Mouse (Mus musculus) left cerebral cortex, adult 8-10 months (tissue): ENCODE results near the gene Hsd17b13. TPM values are rescaled to one million over a fixed set of nuclear protein-coding genes. Genes with fewer than 3 reads are reported as not detected.
"Not testable (repeated sequence)": the region's sequence is repeated elsewhere in the genome, so short reads cannot be mapped to it uniquely, and the experiment has no call there.

ENCODE experiments used
- DNase-seq, 2 experiments: peaks; one replicate each; pipeline ENCODE4 v3.0.0; 2022; ENCODE audit warnings: low spot score in 2 of 2
- total RNA-seq, 4 experiments: library from RNA; stranded (reverse); gene quantifications; 2 replicates each; pipeline ENCODE4 v1.2.4; 2022

Hsd17b13 gene
- total RNA-seq, 4 experiments from 2014 or later, result 0.46 TPM; not detected in 3

- DNase-seq, result no peak
Observed at GRCm38 (mm10) chr5:103980705-103981560, 3.7 kb upstream of the Hsd17b13 start.

DNA sequence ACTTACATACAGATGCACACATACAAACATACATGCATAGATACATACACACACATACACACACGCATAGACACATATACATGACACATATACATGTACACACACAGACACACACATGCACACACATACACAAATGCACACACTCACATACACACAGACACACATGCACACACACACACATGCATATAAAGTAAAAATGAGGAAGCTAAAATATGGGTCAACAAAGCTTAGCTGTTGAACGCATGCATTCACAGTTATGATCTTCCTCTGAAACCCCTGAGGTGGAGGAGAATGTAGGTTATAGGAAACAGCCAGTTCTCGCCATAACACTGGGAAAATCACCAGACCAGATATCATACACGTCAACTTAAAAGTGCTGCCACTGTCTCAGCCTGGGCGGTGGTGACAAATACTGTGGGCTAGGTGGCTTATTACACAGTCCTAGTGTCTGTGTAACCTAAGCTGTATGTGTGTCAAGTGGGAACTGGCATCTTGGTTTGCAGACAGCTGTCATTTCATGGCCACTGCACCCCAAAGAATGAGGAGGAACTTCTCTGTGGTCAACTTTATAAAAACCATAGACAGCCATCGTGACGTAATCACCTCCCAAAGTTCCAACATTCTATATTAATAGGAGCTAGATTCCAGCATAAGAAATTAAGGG is 829 bp upstream of the Hsd17b13 start:
- no peak for DNase-seq

- no peak for DNase-seq
Observed at GRCm38 (mm10) chr5:103975736-103976135, 1.5 kb downstream of the Hsd17b13 start.

GRCm38 (mm10) chr5:103972801-103973200 is 4.4 kb downstream of the Hsd17b13 start:
- DNase-seq, result no peak

- DNase-seq, result no peak
Observed at GRCm38 (mm10) chr5:103972379-103972778, 4.8 kb downstream of the Hsd17b13 start.

DNA sequence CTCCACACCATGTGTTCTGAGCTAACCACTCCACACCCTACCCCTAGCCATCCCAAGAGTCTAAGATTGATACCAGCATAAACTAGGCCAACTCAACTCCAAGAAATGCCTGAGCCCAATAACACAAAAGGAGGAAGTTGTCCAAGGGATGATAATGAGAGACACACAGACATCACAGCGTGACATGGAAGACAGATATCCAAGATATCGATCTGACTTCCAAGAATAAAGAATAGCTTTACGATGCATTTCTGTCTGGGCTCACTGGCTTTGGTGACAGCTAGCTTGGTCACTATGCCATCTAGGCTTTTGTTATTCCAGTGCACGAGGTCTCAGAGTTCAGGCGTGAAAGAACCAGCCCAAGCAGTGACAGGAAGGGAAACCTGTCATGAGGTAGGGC is 6.2 kb downstream of the Hsd17b13 start:
- DNase-seq, result no peak

DNA sequence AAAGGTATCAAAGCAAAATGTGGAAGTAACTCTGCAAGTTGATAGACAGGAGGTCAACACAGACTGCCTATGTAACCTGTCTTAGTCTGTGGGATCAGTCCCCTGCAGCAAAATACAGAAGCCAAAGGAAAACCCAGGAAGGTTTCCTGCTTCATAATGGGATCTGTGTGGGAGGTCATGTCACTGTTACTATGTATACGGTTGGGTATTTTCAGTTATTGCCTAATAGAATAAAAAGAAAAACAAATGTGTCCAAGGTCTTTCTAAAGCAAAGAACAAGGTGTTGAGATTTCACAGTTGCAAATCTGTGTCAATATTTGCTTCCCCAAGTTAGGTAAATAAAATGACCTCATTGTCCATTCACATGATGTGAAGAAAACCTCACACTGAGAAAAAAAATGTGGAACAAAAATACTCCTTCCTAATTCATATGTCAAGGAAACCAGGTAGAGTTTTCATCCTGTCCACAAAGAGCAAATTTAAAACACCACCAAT is 14.2 kb downstream of the Hsd17b13 start:
- no peak for DNase-seq

DNA sequence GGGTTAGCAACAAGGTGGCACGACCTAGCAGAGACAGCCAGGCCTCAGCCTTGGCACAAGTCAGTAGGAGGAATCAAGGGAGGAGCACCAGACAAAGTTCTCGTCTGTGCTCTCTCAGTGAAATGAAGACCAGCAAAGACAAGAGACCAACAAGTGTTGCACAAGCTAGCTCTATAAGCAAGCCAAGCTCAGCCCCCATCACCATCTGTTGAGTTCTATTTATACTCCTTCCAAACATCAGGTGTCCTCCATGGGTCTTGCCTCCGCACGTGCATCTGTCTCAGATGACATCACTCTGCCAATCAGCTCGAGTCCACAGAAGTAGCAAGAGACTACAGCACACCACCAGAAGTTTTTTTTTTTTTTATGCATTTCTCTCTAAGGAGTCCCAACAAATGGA is 22.6 kb downstream of the Hsd17b13 start:
- peak in 1 of 2 experiments; percentile 33 for DNase-seq

DNA sequence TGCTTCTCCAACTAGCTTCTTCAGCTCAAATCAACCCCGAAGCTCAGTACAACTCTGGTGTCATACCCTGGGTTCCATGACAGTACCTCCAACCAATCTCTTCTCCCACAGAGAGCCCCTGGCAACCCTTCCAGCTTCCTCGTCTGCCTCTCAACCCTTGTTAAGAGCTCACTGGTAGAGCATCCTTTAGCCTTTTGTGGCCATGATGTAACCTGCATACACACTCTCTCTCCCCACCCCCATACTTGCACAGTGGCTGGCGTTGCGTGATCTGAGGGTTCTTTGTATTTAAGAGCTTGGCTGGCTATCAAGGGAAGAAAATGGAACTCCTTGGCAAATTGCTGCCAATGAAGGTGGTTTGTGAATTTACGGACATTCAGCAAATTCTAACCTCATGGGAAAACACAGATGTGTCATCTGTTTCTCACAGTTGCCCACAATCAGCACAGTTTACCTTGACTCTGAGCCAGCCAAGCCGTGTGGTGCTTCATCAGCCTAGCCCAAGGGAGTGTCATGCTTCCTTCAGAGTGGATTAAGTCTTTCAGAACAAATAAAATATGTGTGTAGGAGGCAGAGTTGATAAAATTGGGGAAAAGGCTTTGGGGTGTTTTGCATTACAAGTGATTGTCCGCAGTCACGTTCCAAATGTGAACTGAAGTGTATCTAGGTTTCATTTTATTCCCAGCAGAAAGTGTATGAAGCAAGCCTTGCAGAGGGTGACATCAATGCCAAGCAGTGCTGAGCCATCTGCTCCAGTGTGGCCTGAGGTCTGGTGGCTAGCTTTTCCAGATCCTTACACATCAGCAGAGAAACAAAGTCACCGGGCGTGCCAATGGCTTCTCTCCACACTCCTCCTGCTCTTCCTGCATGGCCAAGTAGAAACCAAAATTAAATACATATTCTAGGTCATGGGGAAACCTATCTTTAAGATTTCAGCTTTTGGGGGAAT is 23.8 kb downstream of the Hsd17b13 start:
- DNase-seq, result peak in 1 of 2 experiments; percentile 21

GRCm38 (mm10) chr5:103950138-103950537 is 27.1 kb downstream of the Hsd17b13 start:
- not testable (repeated sequence) for DNase-seq

DNA sequence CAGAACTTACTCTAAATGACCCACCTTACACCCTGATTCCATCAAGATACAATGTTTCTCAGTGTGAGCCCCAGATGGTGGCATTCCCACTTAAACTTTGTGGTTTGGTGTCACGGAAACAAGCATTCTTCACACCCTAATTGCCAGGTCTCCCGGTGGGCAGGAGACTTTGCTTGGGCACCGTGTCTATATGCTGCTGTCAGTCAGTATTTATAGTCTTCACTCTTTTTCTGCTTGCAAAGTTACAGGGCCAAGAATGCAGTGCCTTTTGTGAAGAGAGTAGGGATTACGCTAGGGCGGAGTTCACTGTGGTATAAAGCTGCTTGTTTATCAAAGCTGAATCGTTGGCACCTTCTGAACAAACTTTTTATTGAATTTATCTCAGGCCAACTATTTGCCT is 34.0 kb downstream of the Hsd17b13 start:
- no peak for DNase-seq

DNA sequence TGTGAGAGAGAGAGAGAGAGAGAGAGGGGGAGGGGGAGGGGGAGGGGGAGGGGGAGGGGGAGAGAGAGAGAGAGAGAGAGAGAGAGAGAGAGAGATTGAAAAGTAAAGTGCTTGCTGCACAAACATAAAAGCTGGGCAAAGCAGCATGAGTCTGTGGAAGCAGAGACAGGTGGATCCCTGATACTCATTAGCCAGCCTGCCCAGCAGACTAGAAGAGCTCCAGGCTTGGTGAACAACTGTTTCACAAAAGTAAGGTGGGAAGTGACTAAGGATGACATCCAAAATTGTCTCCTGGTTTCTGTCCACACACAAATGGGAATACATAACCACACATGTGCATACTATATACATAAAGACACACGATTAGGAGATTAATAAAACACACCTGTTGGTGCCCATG is 37.4 kb downstream of the Hsd17b13 start:
- no peak for DNase-seq

DNA sequence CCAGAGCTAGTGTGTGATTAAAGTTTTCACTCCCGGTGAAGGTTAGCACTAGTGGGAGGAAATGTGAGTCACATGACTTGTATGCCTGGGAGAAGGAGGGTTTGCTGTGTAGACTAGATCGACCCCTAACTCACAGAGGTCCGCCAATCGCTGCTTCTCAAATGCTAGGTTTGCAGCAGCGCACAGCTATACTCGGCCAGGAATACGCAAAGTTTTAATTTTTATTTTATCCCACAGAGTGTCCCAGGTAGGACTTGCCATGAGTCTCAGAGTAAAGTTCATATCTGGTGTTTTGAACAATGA is 37.9 kb downstream of the Hsd17b13 start:
- no peak for DNase-seq

DNA sequence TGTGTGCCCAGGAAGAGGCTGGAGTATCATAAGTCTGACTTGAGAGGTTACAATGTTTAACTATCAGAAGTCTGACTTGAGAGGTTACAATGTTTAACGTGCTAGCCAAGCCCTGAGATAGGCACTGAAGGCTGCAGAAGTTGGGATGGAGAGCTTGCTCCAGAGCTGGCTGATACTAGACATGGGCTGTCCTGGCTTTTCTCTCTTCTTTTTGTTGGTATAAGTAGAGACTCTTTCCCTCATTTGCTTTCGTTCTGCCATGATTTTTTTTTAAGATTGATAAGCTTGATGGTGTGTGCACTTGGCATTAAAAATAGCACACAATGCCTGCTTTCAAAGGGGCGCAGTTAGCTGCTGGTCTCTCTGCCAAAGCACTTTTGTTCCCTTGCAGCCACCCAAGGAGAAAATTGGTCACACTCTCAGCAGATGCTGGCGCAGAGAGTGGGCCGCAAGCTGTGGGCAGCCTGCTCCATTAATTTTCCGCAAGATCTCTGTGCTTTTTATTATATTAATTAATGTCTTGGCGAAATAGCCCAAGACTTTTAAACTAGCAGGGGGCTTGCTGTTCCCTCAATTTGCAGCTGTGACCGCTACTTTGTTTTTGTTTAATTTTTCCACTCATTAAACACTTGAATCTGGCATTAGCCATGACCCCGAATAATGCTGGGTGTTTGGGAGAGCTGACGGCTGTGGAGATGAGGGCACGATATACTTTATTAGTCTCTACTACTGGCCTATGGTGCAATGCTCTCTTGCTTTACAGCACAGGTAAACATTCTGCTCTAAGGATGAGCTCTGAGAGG is 38.5 kb downstream of the Hsd17b13 start:
- DNase-seq, result no peak

DNA sequence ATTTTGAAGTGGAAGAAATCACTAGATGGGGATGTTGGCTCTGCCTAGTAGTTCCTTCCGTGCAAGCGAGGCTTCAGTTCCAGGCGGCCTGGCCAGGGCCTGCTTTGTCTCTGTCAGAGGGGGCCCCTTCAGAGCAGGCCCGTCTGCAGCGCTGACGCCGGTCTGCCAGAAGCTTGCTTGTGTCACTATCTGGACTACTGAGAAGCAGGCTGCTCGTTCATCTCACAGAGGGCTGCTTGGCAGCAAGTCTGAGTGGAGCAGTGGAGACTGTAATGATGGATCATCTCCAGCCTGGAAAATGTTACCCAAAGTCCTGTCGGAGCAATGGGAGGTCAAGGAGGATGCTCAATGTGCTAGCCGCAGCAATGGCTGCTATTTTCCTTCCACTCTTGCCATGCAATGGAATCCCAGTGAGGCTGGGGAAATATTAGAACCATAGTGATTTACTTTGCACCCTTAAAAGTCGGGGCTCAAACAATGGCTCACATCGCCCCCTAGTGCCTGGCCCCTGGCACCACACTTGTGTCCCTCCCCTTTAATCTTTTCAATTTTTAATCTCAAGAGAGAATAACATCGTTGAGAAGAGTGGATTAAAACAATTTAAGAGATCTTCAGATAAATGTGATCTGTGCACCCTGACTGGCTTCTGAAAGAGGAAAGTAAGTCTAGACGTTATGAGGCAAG is 40.2 kb downstream of the Hsd17b13 start:
- DNase-seq, result no peak

DNA sequence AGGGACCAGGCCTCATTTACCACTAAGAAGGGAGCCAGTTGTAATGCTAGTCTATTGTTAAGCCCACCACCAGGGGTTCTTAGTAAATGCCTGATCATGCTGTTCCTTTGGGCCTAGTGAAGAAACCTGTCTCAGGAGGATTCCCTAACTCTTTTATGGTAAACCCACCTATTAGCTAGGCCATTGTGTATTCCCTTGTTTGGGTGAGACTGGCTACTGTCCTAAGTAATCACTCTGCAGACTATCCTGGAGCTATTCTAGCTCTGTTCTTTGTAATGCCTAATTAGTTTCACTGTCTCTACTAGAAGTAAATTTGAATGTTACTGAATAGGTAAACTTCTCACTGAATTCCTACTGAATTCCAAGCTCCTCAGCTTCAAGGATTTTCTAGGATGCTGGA is 45.3 kb downstream of the Hsd17b13 start:
- not testable (repeated sequence) for DNase-seq

- no peak for DNase-seq
Observed at GRCm38 (mm10) chr5:103930511-103930910, 46.7 kb downstream of the Hsd17b13 start.

DNA sequence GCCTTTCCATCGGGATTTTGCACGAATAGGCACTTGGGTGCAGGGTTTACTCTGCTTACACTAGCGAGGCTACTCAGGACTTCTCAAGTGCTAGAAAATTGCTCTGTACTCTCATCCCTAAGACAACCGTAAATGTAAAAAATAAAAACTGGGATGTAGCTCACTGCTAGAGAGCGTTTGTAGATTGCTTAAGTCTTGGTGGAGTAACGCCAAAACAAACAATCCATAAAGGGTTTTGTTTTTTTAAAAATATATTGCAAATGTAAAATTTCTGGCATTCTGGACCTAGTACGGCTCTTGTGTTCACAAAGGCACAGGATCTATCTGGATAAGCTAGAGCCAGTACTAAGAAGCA is 49.0 kb downstream of the Hsd17b13 start:
- DNase-seq, result no peak

GRCm38 (mm10) chr5:103927429-103928195 is 49.6 kb downstream of the Hsd17b13 start:
- peak; percentile 61 to 92 for DNase-seq

GRCm38 (mm10) chr5:103926398-103926797 is 50.8 kb downstream of the Hsd17b13 start:
- no peak for DNase-seq
